Mouse (Mus musculus): ENCODE measurements at regions not wholly inside any gene's neighbourhood (a gene's known extent, or its start where the extent isn't known, plus 50 kb on each side); places are given as distances from the start of the nearest gene placed in this dataset.

DNA sequence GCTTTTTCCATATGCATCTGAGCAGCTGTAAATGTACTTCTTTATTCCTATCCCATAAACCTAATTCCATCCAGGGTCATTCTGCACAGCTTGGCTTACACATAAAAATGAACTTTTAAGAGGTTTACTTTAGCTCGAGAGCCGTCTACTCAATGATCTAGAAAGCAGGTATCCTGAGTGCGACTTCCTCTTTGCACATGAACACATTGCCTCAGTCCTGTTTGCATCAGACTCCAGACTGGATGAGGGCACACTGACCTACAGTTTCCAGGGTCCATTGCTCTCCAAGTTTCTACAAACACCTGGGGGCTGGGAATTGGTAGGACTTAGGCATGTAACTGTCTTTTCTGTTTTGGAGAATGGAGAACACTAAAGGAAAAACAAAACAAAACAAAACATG is 2310.5 kb downstream of the 4930444P10Rik start:
- TF ChIP-seq CTCF (conservative IDR thresholded peaks at IDR 0.05; ENCODE audit: insufficient read depth, insufficient read length, low read depth, low read length): no peak
- no peak for TF ChIP-seq POLR2A (IDR thresholded peaks at IDR 0.05; ENCODE audit: low read depth, low read length)

Measured in kidney, adult 2 months (tissue).